Mouse (Mus musculus) olfactory bulb, adult 2 months (tissue): ENCODE measurements around the gene Pigb.

Source experiments
- CTCF ChIP-seq: fragments of 200-500 bp; IDR thresholded peaks from 2 replicates; pipeline ENCODE4 v1.5.1; 2012; ENCODE audit warnings: low read depth, mild to moderate bottlenecking, low read length, moderate library complexity; ENCODE audit not compliant: insufficient read depth
- POLR2A ChIP-seq: fragments of 200-500 bp; IDR thresholded peaks from 2 replicates; pipeline ENCODE4 v1.6.1; 2012; ENCODE audit warnings: mild to moderate bottlenecking, low read depth, low read length, moderate library complexity; ENCODE audit not compliant: insufficient read depth

GRCm38 (mm10) chr9:73072426-73072825 is 32.2 kb upstream of the Pigb start:
- TF ChIP-seq CTCF (no peak), POLR2A (no peak)
